Mouse (Mus musculus): ENCODE measurements around the gene Mgmt.

- TF ChIP-seq GATA1 (IDR thresholded peaks at IDR 0.05; ENCODE audit: borderline replicate concordance, low read length), result no peak
- TF ChIP-seq FLI1 (IDR thresholded peaks at IDR 0.05; ENCODE audit: low read length), result no peak
Observed at GRCm38 (mm10) chr7:136948275-136948810, 53.9 kb downstream of the Mgmt start.
